Mouse (Mus musculus) cerebellum, adult 8-10 months (tissue): ENCODE results near the gene H2-Ob.
"Not testable (repeated sequence)": the region's sequence is repeated elsewhere in the genome, so short reads cannot be mapped to it uniquely, and the experiment has no call there.

ENCODE experiments used
- DNase-seq: peaks from one replicate; pipeline ENCODE4 v3.0.0; 2022

Gene H2-Ob

DNA sequence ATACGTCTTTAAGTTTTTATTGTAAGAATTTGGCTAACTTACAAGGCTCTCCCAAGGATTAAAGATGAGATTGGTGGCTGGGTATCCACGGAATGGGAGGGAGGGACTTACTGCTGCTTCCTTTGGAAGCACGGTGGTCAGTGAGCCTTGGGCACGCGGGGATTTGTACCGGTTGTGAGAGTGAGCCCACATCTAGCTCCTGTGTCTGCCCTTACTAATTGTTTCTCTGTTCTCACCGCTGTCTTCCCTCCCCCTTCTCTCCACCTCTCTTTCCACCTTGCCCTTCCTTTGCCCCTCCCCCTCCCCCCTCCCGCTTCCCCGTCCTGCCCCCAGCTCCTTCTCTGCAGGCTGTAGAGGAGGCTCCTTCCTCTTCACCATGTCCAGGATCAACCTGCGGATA, 30.3 kb upstream of the H2-Ob start:
- no peak for DNase-seq

DNA sequence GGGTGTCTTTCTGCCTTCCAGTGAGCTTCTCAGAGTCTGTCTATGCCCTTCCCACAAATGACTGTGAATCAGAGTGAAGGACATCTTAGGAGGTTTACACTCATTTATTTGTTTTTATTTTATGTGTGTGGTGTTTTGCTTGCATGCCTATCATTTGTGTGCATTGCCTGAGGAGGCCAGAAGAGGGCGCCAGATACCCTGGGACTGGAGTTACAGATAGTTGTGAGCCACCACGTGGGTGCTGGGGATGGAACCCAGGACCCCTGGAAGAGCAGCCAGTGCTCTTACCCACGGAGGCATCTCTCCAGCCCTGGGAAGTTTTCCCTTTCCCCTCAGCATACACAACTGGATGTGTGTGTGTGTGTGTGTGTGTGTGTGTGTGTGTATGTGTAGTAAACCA, 29.0 kb upstream of the H2-Ob start:
- DNase-seq, result no peak

DNA sequence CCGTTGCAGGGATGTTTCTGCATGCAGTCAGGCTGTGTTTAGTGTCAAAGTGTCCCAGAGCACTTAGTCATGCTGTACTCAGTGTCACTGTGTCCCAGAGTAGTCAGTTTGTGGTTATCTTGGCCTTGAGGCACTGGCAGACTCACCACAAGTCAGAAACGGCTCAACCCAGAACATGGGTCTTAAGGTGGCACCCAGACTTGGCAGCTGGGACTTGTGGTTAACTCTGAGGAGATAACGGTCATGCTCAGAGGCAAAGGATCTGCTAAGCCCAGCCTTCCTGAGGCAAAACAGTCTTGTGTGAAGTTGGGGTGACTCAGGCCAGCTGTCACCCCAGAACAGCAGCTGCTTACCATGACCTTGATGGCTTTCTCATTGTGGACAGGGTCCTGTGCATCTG, 28.1 kb upstream of the H2-Ob start:
- no peak for DNase-seq

DNA sequence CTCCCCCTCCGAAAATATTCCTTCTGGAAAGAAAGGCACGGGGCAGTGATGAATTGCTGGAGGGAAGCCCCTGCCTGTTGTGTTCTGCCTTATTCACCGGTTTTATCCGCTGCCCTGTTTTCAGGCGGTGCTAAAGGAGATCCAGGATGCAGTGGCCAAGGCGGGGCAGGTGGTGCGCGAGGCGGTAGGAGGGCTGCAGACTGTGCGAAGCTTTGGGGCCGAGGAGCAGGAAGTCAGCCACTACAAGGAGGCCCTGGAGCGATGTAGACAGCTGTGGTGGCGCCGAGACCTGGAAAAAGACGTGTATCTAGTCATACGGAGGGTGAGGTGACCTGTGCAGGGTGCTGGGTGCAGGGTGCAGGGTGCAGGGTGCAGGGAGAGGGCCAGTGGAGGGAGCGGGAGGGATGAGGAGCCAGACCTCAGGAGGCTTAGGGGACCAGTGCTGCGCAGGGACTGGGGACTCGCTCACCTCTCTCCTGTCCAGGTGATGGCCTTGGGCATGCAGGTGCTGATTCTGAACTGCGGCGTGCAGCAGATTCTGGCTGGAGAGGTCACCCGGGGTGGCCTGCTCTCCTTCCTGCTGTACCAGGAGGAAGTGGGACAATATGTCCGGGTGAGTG, 26.8 kb upstream of the H2-Ob start:
- DNase-seq, result no peak

DNA sequence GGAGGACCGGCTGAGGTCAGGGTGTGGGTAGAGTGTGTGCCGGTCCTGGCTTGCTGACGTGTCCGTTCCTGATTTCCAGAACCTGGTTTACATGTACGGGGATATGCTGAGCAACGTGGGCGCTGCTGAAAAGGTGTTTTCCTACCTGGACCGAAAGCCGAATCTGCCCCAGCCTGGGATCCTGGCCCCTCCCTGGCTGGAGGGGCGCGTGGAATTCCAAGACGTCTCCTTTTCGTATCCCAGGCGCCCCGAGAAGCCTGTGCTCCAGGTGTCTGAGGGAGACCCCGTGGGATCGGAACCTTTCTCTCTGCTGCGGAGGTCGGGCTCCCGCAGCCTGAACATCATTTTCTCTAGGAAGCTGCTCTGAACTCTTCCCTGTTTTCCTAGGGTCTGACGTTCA, 24.8 kb upstream of the H2-Ob start:
- DNase-seq, result no peak

DNA sequence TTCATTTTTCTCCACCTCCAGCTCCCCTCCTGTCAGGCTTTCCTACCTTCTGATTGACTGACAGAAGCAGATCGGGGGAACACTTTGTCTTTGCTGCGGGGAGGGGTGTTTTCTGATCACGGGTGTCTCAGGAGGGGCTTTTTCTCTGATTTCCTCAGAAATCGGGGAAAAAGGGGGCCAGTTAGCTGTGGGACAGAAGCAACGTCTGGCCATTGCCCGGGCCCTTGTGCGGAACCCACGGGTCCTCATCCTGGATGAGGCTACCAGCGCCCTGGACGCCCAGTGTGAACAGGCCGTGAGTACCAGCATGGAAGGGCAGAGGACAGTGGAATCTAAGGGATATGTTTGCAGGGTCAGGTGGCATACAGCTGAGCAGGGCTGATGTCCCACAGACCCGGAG, 23.5 kb upstream of the H2-Ob start:
- DNase-seq, result no peak

DNA sequence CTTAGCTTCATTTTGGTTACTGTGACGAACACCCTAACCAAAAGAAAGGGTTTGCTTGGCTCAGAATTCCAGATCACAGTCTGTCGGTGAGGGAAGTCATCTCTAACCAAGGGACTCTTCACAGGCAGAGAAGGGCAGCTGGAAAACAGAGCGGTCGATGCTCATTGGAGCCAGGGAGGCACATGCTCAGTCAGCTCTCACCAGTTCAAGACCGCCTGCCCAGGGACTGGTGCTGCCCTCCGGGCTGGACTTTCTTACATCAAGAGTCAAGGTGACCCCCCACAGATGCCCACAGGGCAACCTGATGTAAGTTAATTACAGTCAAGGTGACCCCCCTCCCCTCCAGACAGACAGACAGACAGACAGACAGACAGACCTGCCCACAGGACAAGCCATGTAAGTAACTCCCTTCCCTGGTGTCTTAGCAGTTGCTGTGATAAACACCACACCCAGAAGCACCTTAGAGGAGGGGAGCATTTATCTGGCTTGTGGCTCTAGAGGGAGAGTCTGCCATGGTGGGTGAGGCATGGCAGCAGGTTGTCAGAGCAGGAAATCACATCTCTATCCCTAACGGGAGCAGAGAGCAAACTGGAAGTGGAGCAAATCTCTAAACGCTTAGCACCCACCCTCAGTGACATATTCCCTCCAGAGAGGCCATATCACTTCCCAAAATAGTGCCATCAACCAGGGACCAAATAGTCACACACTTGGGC, 21.3 kb upstream of the H2-Ob start:
- no peak for DNase-seq

DNA sequence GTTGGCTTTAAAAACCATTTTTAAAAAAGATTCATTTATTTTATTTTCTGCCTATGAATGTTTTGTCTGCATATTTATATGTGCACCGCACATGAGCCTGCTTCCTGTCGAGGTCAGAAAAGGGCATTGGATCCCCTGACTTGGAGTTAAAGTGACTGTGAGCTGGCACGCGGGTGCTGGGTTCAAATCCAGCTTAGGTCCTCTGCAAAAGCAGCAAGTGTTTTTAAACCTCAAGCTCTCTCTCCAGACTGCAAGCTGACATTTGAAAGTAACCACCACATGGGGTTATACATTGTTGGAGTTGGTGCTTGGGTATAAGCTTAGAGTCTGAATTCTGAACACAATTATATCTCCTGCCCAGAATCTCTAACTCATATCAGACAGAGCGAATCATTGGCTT, 20.7 kb upstream of the H2-Ob start:
- no peak for DNase-seq

DNA sequence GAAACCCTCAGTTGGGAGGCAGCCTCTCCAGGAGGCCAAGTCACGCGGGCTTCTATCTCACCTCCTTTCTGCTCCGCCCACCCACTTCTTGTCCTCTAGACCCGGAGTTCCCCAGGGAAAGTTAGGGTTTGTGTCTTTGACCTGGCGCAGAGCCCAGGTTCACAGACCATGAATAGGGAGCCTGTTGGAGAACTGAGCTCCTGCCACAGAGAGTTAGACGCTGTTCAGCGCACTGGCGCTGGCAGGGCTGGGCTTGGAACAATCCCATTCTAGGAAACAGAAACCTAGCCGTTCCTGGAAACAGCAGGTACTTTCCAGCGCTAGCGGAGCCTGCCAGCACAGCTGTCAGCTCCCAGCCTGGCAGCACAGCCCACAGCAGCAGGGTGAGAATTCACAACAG, 20.0 kb upstream of the H2-Ob start:
- no peak for DNase-seq

DNA sequence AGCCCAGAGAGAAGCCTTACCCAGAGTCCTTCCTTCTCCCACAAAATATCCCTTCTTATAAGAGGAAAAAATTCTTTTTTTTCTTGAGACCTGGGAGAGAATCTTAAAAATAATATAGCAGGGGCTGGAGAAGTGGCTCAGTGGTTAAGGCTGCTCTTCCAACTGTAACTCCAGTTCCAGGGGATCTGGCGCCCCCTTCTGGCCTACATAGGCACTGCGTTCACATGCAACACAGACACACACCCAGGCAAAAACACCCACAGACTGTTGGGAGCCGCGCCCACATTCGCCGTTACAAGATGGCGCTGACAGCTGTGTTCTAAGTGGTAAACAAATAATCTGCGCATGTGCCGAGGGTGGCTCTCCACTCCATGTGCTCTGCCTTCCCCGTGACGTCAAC, 19.6 kb upstream of the H2-Ob start:
- not testable (repeated sequence) for DNase-seq

DNA sequence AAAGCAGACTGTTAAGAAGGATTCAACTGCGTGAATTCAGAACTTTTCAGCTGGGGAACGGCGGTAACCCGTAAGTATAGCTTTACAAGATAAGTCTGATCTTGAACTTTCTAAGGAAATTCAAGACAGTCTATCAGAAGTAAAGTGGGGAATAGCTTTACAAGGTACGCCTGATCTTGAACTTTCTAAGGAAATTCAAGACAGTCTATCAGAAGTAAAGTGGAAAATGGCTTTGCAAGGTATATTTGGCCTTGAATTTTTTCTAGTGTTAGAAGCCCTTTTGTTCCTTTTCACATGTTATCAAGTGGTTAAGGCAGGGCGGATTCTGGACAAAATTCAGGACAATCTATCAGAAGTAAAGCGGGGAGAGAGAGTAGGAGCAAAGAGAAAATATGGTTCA, 18.9 kb upstream of the H2-Ob start:
- peak; percentile 35 for DNase-seq

DNA sequence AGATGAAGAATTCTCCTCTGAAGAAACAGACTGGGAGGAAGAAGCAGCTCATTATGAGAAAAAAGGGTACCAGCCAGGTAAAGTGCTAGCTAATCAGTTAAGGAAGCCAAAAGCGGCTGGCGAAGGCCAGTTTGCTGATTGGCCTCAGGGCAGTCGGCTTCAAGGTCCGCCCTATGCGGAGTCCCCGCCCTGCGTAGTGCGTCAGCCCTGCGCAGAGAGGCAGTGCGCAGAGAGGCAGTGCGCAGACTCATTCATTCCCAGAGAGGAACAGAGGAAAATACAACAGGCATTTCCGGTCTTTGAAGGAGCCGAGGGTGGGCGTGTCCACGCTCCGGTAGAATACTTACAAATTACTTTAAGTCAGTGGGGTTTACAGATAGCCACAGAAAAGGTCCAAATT, 18.3 kb upstream of the H2-Ob start:
- DNase-seq, result not testable (repeated sequence)

DNA sequence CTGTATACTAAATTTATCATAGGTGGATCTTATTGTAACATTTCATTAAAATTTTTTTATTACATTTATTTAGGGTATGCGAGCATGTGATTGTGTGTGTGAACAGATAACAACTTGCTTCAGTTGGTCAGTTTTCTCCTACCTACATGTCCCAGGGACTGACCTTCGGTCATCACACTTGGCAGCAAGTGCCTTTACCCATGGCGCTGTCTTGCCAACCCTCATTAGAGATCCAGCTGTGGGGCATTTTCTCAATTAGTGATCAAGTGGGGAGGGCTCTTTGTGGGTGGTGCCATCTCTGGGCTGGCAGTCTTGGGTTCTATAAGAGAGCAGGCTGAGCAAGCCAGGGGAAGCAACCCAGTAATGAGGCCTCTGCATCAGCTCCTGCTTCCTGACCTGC, 13.9 kb upstream of the H2-Ob start:
- DNase-seq, result no peak

DNA sequence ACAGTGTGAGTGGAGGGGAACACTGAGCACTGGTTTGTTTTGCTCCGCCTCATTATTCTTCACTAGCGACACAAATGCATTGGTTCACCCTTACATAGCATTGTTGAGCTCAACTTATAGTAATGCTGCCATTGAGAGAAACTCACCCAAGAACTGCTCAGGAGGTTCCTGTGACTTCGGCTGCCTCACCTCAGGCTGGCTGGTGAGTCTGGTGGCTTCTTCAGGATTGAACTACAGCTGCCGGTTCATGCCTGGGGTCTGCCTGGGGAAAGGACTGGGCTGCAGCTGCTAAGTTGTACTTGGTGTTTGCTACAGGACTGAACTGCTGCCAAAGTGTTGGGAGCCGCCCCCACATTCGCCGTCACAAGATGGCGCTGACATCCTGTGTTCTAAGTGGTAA, 13.3 kb upstream of the H2-Ob start:
- DNase-seq, result no peak

DNA sequence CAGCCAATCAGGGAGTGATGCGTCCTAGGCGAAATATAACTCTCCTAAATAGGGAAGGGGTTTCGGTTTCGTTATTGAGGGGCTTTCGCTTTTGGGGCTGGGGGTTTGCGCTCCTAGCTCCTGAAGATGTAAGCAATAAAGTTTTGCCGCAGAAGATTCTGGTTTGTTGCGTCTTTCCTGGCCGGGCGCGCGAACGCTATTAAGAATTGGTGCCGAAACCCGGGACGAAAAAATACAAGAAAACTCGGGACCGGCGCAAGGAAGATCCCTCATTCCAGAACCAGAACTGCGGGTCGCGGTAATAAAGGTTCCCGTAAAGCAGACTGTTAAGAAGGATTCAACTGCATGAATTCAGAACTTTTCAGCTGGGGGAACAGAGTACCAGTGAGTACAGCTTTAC, 12.8 kb upstream of the H2-Ob start:
- not testable (repeated sequence) for DNase-seq

DNA sequence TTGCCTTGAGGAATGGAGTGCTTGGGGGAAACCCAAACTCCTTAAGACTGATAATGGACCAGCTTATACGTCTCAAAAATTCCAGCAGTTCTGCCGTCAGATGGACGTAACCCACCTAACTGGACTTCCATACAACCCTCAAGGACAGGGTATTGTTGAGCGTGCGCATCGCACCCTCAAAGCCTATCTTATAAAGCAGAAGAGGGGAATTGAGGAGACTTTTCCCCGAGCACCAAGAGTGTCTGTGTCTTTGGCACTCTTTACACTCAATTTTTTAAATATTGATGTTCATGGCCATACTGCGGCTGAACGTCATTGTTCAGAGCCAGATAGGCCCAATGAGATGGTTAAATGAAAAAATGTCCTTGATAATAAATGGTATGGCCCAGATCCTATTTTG, 7.7 kb upstream of the H2-Ob start:
- DNase-seq, result not testable (repeated sequence)

DNA sequence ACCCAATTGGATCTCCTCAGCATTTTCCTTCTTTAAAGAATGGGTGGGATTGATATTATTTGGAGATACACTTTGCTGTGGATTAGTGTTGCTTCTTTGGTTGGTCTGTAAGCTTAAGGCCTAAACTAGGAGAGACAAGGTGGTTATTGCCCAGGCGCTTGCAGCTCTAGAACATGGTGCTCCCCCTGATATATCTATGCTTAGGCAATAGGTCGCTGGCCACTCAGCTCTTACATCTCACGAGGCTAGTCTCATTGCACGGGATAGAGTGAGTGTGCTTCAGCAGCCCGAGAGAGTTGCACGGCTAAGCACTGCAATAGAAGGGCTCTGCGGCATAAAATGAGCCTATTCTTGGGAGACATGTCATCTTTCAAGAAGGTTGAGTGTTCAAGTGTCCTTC, 6.7 kb upstream of the H2-Ob start:
- DNase-seq, result not testable (repeated sequence)

DNA sequence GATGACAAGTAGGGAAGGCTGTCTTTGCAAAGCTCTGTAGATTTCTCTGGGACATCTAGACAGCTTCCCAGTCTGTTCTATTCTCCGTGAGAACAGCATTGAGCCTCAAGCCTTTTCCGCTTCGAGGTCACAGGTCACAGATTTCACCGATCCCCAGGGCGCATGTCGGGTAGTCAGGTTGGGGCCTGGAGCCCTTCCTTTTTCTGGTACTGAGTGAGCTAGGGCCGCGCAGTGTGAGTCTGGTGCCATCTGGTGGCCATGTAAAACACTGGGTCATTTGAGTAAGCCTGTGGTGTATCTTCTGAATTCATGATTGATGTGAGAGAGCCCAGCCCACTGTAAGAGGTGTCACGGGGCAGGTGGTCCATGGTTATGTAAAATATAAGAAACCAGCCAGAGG, 3.8 kb upstream of the H2-Ob start:
- peak; percentile 44 for DNase-seq

DNA sequence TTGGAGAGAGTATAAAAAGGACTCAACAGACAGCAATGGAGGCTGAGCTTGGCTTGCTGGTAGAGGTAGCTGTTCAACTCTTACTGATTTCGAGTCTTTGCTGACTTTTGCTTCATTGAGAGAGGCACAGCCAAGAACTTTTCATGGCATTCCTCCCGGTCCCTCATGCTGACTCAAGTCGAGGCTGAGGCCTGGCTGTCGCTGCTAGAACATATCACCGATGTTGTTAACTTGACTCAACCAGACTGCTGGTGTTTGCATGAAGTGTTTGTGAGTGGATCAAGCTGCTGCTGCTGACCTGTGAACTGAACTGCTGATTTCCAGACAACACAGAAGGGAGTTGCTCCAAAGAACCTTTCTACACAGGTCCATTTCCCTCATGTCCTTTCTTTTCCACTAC, 2.0 kb upstream of the H2-Ob start:
- no peak for DNase-seq

DNA sequence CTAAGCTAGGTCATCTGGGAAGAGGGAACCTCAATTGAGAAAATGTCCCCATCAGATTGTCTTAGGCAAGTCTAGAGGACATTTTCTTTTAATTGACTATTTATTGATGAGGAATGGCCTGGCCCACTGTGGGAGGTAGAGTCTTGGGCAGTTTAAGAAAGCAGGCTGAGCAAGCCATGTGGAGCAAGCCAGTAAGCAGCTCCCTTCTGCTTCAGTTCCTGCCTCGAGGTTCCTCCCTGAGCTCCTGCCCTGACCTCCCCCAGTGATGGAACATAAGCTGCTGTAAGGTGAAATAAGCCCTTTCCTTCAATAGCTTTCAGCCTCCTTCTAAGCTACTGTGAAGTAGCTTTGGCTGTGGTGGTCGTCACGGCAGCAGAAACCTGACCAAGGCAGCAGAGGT, 962 bp upstream of the H2-Ob start:
- DNase-seq, result no peak

DNA sequence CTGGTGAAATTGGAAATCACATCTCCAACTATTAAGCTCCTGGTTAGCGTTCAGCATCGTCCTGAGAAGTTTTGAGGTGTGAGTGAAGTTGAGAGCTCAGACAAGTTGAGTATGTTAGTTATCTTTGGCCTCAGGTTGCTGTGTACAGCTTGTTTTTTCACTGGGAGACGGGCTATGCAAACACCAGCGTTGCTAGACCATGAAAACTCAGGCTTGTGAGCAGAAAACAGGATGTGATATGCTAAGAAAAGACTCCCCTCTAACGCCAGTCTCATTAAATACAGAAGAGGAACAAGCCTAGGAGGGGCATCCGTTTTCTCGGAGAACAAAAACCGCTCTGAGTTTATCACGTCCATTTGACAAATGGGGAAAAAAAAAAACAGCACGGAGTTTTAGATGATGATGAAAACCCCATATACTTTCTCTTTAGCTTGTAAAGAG, 918 bp downstream of the H2-Ob start:
- DNase-seq, result no peak

DNA sequence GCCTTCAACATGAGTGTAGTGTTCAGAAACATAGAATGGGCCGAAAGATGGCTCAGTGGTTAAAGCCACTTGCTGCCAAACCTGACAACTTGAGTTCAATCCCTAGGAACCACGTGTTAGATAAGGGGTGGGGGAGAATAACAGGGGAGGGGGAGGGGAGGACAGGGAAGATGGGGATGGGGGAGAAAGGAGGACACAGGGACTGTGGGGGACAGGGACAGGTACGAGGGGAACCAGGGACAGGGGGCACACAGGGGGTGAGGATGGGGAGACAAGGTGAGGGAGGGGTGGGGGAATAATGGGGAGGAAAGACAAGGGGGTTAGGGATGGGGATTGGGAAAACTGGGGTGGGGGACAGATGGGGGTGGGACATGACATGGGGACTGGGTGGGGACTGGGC, 1.7 kb downstream of the H2-Ob start:
- no peak for DNase-seq

DNA sequence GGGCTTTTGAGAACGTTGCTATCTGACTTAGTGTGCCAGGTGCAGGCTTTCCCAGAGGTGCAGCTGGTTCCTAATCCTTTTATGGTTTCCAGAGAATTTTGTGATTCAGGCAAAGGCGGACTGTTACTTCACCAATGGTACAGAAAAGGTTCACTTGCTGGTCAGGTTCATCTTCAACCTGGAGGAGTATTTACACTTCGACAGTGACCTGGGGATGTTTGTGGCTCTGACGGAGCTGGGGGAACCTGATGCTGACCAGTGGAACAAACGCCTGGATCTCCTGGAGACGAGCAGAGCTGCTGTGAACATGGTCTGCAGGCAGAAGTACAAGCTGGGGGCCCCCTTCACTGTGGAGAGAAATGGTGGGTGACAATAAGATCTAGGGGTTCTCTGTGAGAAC, 2.2 kb downstream of the H2-Ob start:
- DNase-seq, result no peak

DNA sequence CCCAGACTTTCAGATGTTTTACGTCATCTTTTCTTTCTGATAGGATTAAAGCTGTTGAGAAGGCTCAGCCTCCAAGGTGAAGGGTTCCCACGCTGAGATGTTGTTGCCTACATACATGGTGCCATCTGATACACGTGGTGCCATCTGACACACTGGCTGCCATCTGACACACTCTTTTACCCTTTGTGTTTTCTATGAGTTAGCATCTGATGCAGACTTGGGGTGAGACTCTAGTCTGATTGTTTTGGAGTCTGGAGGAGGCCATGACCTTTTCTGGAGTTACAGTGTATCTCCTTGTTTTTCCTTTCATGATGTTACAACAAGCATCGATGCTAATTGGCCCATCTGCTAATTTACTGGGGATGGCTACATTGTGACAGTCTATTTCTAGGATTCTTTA, 6.0 kb downstream of the H2-Ob start:
- no peak for DNase-seq

DNA sequence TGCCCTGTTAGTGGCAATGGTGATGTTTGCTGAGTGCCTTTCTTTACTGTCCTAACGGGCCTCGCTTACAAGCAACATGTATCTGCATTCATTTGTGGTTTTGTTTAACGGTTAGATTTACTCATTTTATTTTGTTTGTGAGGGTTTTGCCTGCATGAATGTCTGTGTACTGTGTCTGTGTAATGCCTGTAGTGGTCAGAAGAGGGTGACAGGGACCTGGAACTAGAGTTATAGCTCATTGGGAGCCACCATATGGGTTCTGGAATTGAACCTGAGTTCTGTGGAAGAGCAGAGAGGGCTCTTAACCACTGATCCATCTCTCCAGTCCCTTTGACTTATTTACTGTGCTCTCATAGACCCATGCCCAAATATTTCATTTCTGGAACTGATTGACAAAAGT, 8.3 kb downstream of the H2-Ob start:
- DNase-seq, result no peak
